Mouse (Mus musculus) T-helper 17 cell (primary cell): ENCODE data around the gene Gak.

Experiments
- in situ Hi-C, 2 experiments: fragments of 300-600 bp; cut with MboI, MseI; formaldehyde crosslinking; loops; 1 replicate in 1 of 2; 2 replicates in 1 of 2; pipeline ENCODE4 v1.15.1; 2025; ENCODE audit warnings: high pct_unique_total_duplicates in 2 of 2

Gene Gak

GRCm38 (mm10) chr5:108520153-108520552, 109.4 kb downstream of the Gak start:
- in situ Hi-C loops, result no loop called here
